Mouse (Mus musculus): ENCODE measurements around the gene Ttc29.

Ttc29 gene

GRCm38 (mm10) chr8:78278598-78278997, 65.5 kb downstream of the Ttc29 start:
- no peak for DNase-seq (ENCODE audit: low read depth, low spot score)

DNA sequence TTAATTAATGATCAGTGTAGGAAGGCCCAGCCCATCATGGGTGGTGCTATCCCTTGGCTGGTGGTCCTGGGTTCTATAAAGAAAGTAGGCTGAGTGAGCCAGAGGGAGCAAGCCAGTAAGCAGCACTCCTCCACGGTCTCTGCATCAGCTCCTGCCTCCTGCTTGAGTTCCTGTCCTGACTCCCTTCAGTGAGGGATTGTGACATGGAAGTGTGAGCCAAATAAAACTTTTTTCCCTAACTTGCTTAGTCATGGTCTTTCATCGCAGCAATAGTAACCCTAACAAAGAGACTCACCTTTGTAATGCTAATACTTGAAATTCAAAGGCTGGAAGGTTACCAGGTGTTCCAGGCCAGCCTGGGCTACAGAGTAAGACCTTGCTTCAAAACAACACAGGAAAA, 71.7 kb downstream of the Ttc29 start:
- no peak for DNase-seq (ENCODE audit: low read depth, low spot score)

DNA sequence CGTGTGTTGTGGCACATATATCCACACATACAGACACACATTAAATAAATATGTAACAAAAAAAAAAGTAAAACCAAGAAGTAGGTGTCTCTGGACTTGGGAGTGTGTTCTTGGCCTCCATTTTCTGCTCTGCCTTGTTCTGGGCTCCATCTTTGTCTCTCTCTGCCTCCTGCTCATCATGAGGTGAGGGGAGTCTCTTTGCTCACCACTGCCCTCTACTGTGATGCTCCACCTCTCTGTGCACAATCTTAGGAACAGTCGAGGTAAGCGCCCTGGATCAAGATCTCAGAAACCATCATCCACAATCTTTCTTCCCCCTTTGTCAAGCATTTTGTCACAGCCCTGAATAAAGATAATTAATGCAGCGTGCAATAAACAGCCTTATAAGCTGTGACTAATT, 72.3 kb downstream of the Ttc29 start:
- no peak for DNase-seq (ENCODE audit: low read depth, low spot score)

GRCm38 (mm10) chr8:78289374-78289971, 76.4 kb downstream of the Ttc29 start:
- no peak for DNase-seq (ENCODE audit: low read depth, low spot score)

GRCm38 (mm10) chr8:78290274-78290673, 77.2 kb downstream of the Ttc29 start:
- DNase-seq (ENCODE audit: low read depth, low spot score): no peak

DNA sequence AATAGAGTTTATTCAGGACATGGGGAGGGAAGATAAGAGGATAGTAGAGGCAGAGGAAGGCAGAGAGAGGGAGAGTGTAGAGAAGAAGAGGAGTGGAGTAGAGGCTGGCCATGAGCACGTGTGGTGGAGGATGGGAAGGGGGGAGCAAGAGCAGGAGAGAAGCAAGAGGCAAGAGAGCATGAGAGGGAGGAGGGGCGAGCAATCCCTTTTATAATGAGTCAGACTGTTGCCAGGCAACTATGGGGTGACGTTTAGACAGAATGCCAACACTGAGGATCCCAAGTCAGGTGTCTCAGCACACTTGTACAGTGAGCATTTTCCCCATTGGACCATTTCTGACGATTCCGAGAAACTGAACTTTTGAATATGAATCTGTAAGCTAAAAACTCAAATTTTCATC, 82.4 kb downstream of the Ttc29 start:
- no peak for DNase-seq (ENCODE audit: low read depth, low spot score)

GRCm38 (mm10) chr8:78303579-78303978, 90.5 kb downstream of the Ttc29 start:
- no peak for DNase-seq (ENCODE audit: low read depth, low spot score)

DNA sequence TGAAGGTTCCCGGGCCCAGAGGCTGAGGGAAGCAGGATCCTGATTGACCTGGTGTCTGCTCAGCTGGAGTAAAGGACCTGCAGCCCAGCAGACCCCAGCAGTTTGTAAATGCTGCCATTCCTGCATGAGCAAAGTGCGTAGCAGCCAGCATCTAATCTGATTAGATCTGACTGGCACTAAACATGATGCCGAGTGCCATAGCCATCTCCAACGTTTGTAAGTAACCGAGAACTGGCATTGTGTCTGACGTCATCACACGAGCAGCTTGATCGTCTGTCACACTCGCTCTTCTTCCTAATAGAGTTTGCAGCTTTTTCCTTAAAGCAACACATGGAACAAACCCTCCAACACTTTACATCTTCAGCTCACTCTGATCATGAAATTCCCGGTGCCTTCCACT, 93.5 kb downstream of the Ttc29 start:
- no peak for DNase-seq (ENCODE audit: low read depth, low spot score)

- no peak for DNase-seq (ENCODE audit: low read depth, low spot score)
Observed at GRCm38 (mm10) chr8:78307131-78307530, 94.0 kb downstream of the Ttc29 start.

- DNase-seq (ENCODE audit: low read depth, low spot score): no peak
Observed at GRCm38 (mm10) chr8:78309539-78309938, 96.4 kb downstream of the Ttc29 start.

DNA sequence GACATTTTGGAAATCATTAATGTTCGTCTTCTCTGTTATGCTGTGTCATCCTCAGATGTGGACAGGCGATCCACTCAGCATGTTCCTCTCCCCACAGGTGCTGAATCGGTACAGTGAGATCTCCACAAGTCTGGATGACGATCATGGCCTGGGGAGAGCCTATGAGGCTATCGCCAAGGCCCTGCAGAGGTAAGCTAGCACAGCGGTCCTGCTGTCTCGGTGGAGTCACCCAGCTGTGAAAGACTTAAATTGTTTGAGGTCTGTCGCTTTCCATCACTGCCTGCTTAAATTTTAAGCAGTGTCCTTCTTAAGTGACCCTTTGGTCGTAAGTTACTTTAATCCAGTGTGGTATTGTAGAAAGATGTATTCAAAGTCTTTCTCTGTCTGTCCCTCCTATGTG, 102.5 kb downstream of the Ttc29 start:
- DNase-seq (ENCODE audit: low read depth, low spot score): no peak

GRCm38 (mm10) chr8:78317666-78318065, 104.6 kb downstream of the Ttc29 start:
- no peak for DNase-seq (ENCODE audit: low read depth, low spot score)

DNA sequence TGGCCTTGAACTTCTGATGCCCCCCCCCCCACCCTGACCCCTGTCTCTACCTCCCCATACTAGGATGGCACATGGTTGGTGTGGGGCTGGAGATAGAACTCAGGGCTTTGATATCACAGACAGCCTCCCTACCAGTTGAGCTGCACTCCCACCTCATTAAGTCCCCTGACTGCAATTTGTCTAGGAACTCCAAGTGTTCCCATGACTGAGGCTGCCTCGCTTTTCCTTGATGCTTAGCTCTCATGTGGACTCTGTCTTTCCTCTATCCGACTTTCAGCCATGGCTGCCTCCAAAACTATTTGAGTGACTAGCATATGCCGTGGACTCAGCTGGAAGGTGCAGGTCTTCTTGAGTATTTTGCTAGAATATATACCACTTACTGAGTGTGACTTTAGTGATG, 110.3 kb downstream of the Ttc29 start:
- DNase-seq (ENCODE audit: low read depth, low spot score): no peak

GRCm38 (mm10) chr8:78340689-78341529, 127.8 kb downstream of the Ttc29 start:
- DNase-seq (ENCODE audit: low read depth, low spot score): no peak

- no peak for DNase-seq (ENCODE audit: low read depth, low spot score)
Observed at GRCm38 (mm10) chr8:78342151-78342550, 129.1 kb downstream of the Ttc29 start.

- peak; percentile 34 for DNase-seq (ENCODE audit: low read depth, low spot score)
Observed at GRCm38 (mm10) chr8:78344006-78344405, 130.9 kb downstream of the Ttc29 start.

DNA sequence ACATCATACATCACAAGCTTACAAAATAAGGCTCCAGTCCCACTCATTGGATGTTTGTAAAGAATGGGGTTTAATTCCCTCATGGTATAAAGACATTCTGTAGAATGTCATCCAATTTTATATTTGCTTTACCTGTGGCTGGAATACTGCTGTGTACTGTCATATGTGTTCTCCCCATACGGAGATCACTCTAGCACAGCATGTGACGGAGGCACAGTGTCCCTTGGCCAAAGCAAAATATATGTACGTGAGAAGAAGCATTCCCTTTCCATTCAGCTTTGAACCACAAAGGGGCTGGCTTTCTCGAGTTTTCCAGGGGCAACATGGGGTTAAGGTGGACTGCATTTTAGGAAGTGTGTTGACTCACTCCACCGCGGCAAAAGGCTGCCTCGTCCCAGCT, 132.6 kb downstream of the Ttc29 start:
- DNase-seq (ENCODE audit: low read depth, low spot score): no peak

- DNase-seq (ENCODE audit: low read depth, low spot score): peak; percentile 12
Observed at GRCm38 (mm10) chr8:78346131-78346621, 133.1 kb downstream of the Ttc29 start.

GRCm38 (mm10) chr8:78353902-78354301, 140.8 kb downstream of the Ttc29 start:
- DNase-seq (ENCODE audit: low read depth, low spot score): no peak

GRCm38 (mm10) chr8:78354801-78355200, 141.7 kb downstream of the Ttc29 start:
- no peak for DNase-seq (ENCODE audit: low read depth, low spot score)

DNA sequence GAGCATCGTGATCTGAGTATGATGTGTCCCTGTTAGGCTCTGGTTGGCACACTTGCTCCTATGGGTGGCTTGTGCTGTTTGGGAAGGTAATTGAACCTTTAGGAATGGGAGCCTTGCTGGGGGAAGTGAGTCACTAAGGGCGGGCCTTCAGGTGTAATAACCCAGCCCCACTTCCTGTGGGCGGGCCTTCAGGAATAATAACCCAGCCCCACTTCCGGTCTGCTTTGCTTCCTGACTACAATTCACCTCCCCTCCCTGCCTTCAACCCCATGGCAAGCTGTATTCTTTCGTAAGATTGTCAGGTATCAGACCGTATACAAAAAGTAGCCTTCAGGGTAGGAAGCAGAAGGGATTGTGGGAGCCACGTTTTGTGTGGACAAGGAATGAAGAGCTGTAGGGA, 177.7 kb downstream of the Ttc29 start:
- DNase-seq (ENCODE audit: low read depth, low spot score): no peak

GRCm38 (mm10) chr8:78419272-78419671, 206.2 kb downstream of the Ttc29 start:
- DNase-seq (ENCODE audit: low read depth, low spot score): no peak

- peak; percentile 56 for DNase-seq (ENCODE audit: low read depth, low spot score)
Observed at GRCm38 (mm10) chr8:78420101-78420503, 207.0 kb downstream of the Ttc29 start.
